In genomic region chr5:136967592-136967991, GRCm38 (mm10) we compare ENCODE assay signal across 11 mouse cellular contexts. TPM values are rescaled to one million over a fixed set of nuclear protein-coding genes. Genes with fewer than 3 reads are reported as not detected.
DNase-seq lines count a peak whose midpoint lies in the region; ATAC-seq and TF ChIP-seq lines count a peak whose summit lies in the region.
"Had no signal": no experiment of that assay in that cellular context is flagged by ENCODE, and none has a peak within 500 bp of the region (broad histone marks: within the 10 kb centered on the region; RNA-seq: fewer than 3 reads in every experiment).

No protein-coding gene starts in this region.

- H3K27ac ChIP-seq in gastrocnemius, adult 2 months = peak overlapping the region; percentile 86
- 0 out of 2 replicates have a peak overlapping the region, but pooled peaks have one; percentile 7 for H3K27ac ChIP-seq in liver, embryonic 16.5 days (ENCODE audit: low read length)
- H3K27ac ChIP-seq in limb, embryonic 10.5 days = no peak overlapping the region

- H3K4me1 ChIP-seq in liver, embryonic 16.5 days (ENCODE audit: control insufficient read depth, low read depth, low read length) = peaks cover 46% of the 10 kb centered on the region
- H3K4me1 ChIP-seq in limb, embryonic 10.5 days = peaks cover 16% of the 10 kb centered on the region

- peak overlapping the region; percentile 63 for H3K4me3 ChIP-seq in gastrocnemius, adult 2 months
- no peak overlapping the region for H3K4me3 ChIP-seq in liver, embryonic 16.5 days (ENCODE audit: low read depth, low read length)
- no peak overlapping the region for H3K4me3 ChIP-seq in limb, embryonic 10.5 days
- H3K4me3 ChIP-seq: myocyte had no signal

- no peak for TF ChIP-seq CTCF in gastrocnemius, adult 2 months (IDR thresholded peaks at IDR 0.05)

- intact Hi-C loops in gastrocnemius, adult 2 months (cut with DNase I) = no loop called here
- intact Hi-C loops in heart, postnatal 36 days (cut with DNase I) = no loop called here

- ATAC-seq in liver, embryonic 16.5 days (ENCODE audit: low read depth) = no peak
- no peak for ATAC-seq in activated CD4-positive, CD25-positive, alpha-beta regulatory T cell, adult 4 months

- peak; percentile 54 for DNase-seq in 3134 (ENCODE audit: extremely low read depth, insufficient read length, low spot score)
- DNase-seq in gastrocnemius, adult 2 months = peak; percentile 84
- DNase-seq in heart, postnatal 36 days = peak; percentile 75 to 78
- DNase-seq in limb, embryonic 10.5 days (ENCODE audit: low spot score) = no peak
- DNase-seq in right cerebral cortex, postnatal 25 days = no peak
- no peak for DNase-seq in layer of hippocampus, adult 18-20 months (ENCODE audit: low spot score in 2 of 2)
- DNase-seq: thymus, postnatal 4 days had no signal

- H3K4me2 ChIP-seq in liver, embryonic 16.5 days (ENCODE audit: low read depth, low read length) = no peak overlapping the region

- H3K27me3 ChIP-seq in liver, embryonic 16.5 days (ENCODE audit: control insufficient read depth, insufficient read depth, low read depth, low read length) = no peaks in the 10 kb centered on the region
- H3K27me3 ChIP-seq in limb, embryonic 10.5 days (ENCODE audit: low read depth, poor library complexity, severe bottlenecking) = no peaks in the 10 kb centered on the region

- 78% methylated on average over 10 of the region's 10 CpGs for WGBS in liver, embryonic 16.5 days (ENCODE audit: insufficient replicate concordance)
- WGBS in limb, embryonic 10.5 days = 78% methylated on average over 10 of the region's 10 CpGs

- H3K9ac ChIP-seq in liver, embryonic 16.5 days (ENCODE audit: low read depth, low read length) = no peak overlapping the region

- no peaks in the 10 kb centered on the region for H3K9me3 ChIP-seq in liver, embryonic 16.5 days (replicated peaks; ENCODE audit: control insufficient read depth, low read length)
- no peaks in the 10 kb centered on the region for H3K9me3 ChIP-seq in limb, embryonic 10.5 days (replicated peaks)

- H3K36me3 ChIP-seq in liver, embryonic 16.5 days (ENCODE audit: control insufficient read depth, insufficient read depth) = peaks cover 6% of the 10 kb centered on the region
- H3K36me3 ChIP-seq in limb, embryonic 10.5 days = peaks cover 58% of the 10 kb centered on the region

RNA-seq across cellular contexts. Expression of gene Cldn15, which starts 1.2 kb away (rescaled TPM):
- total RNA-seq in gastrocnemius, adult 2 months (2021) = 1 to 10 TPM; 2.1 to 2.3 TPM
- total RNA-seq in heart, postnatal 36 days (2021) = 10 to 100 TPM in 1 of 2 experiments, 1 to 10 TPM in 1; 9.8 to 11.3 TPM
- 7.5 and 7.9 TPM in 2 replicates for polyA plus RNA-seq in liver, embryonic 16.5 days (2015; fragmentation: Nextera tagmentation; extraction: Ambion mirVana)
- 0.13 and 0.39 TPM in 2 replicates for polyA plus RNA-seq in limb, embryonic 10.5 days (2016; fragmentation: Nextera tagmentation; extraction: Ambion mirVana)
- polyA plus RNA-seq in activated CD4-positive, CD25-positive, alpha-beta regulatory T cell, adult 4 months (2017; shearing (Covaris generic)) = not detected
- under 1 TPM in 1 of 2 experiments, not detected in 1; 0.61 TPM for total RNA-seq in layer of hippocampus, adult 18-20 months (2021)

RNA-seq across cellular contexts. Expression of gene Fis1, which starts 14.5 kb away (rescaled TPM):
- 100 to 1,000 TPM; 179 to 181 TPM for total RNA-seq in gastrocnemius, adult 2 months (2021)
- 100 to 1,000 TPM; 178 to 185 TPM for total RNA-seq in heart, postnatal 36 days (2021)
- polyA plus RNA-seq in liver, embryonic 16.5 days (2015; fragmentation: Nextera tagmentation; extraction: Ambion mirVana) = 172 and 179 TPM in 2 replicates
- 262 and 277 TPM in 2 replicates for polyA plus RNA-seq in limb, embryonic 10.5 days (2016; fragmentation: Nextera tagmentation; extraction: Ambion mirVana)
- 100 to 1,000 TPM; 446 to 499 TPM for polyA plus RNA-seq in activated CD4-positive, CD25-positive, alpha-beta regulatory T cell, adult 4 months (2017; shearing (Covaris generic))
- 100 to 1,000 TPM; 237 to 255 TPM for total RNA-seq in layer of hippocampus, adult 18-20 months (2021)

RNA-seq across cellular contexts. Expression of gene Plod3, which starts 19.2 kb away (rescaled TPM):
- total RNA-seq in gastrocnemius, adult 2 months (2021) = 10 to 100 TPM; 15.2 to 20.6 TPM
- total RNA-seq in heart, postnatal 36 days (2021) = 10 to 100 TPM; 36.9 to 45.6 TPM
- polyA plus RNA-seq in liver, embryonic 16.5 days (2015; fragmentation: Nextera tagmentation; extraction: Ambion mirVana) = 12.2 and 12.9 TPM in 2 replicates
- polyA plus RNA-seq in limb, embryonic 10.5 days (2016; fragmentation: Nextera tagmentation; extraction: Ambion mirVana) = 39.4 and 40.8 TPM in 2 replicates
- polyA plus RNA-seq in activated CD4-positive, CD25-positive, alpha-beta regulatory T cell, adult 4 months (2017; shearing (Covaris generic)) = 1 to 10 TPM; 2.6 to 6.0 TPM
- 10 to 100 TPM; 38.5 to 43.1 TPM for total RNA-seq in layer of hippocampus, adult 18-20 months (2021)

RNA-seq across cellular contexts. Expression of gene Znhit1, which starts 20.2 kb away (rescaled TPM):
- total RNA-seq in gastrocnemius, adult 2 months (2021) = 10 to 100 TPM; 61.2 to 79.6 TPM
- total RNA-seq in heart, postnatal 36 days (2021) = 10 to 100 TPM; 58.2 to 67.8 TPM
- polyA plus RNA-seq in liver, embryonic 16.5 days (2015; fragmentation: Nextera tagmentation; extraction: Ambion mirVana) = 51.3 and 52.2 TPM in 2 replicates
- polyA plus RNA-seq in limb, embryonic 10.5 days (2016; fragmentation: Nextera tagmentation; extraction: Ambion mirVana) = 116 and 119 TPM in 2 replicates
- 10 to 100 TPM; 56.5 to 66.5 TPM for polyA plus RNA-seq in activated CD4-positive, CD25-positive, alpha-beta regulatory T cell, adult 4 months (2017; shearing (Covaris generic))
- 10 to 100 TPM; 82.8 to 96.2 TPM for total RNA-seq in layer of hippocampus, adult 18-20 months (2021)

RNA-seq across cellular contexts. Expression of gene Vgf, which starts 58.6 kb away (rescaled TPM):
- not detected for total RNA-seq in gastrocnemius, adult 2 months (2021)
- under 1 TPM in 1 of 2 experiments, not detected in 1; 0.11 TPM for total RNA-seq in heart, postnatal 36 days (2021)
- polyA plus RNA-seq in liver, embryonic 16.5 days (2015; fragmentation: Nextera tagmentation; extraction: Ambion mirVana) = 0.21 TPM in 1 of 2 replicates, not detected in the other
- 0.16 TPM in 1 of 2 replicates, not detected in the other for polyA plus RNA-seq in limb, embryonic 10.5 days (2016; fragmentation: Nextera tagmentation; extraction: Ambion mirVana)
- not detected for polyA plus RNA-seq in activated CD4-positive, CD25-positive, alpha-beta regulatory T cell, adult 4 months (2017; shearing (Covaris generic))
- 100 to 1,000 TPM; 228 to 230 TPM for total RNA-seq in layer of hippocampus, adult 18-20 months (2021)
- polyA plus RNA-seq: gonadal fat pad, adult 2 months had no signal

Comparison
In these comparisons a context has a peak if more than half of its experiments do, and no peak if none do; other contexts are left out.
1. DNase-seq: peak in 3134 (single experiment), gastrocnemius, adult 2 months (single experiment) and heart, postnatal 36 days (2 of 2); none in limb, embryonic 10.5 days (single experiment), right cerebral cortex, postnatal 25 days (single experiment) and layer of hippocampus, adult 18-20 months (0 of 2).